Mouse (Mus musculus): ENCODE data around the gene Tex30. TPM values are rescaled to one million over a fixed set of nuclear protein-coding genes. Genes with fewer than 3 reads are reported as not detected.

The Tex30 gene
- 1 to 10 TPM; 7.8 to 9.1 TPM for total RNA-seq (2021)

DNA sequence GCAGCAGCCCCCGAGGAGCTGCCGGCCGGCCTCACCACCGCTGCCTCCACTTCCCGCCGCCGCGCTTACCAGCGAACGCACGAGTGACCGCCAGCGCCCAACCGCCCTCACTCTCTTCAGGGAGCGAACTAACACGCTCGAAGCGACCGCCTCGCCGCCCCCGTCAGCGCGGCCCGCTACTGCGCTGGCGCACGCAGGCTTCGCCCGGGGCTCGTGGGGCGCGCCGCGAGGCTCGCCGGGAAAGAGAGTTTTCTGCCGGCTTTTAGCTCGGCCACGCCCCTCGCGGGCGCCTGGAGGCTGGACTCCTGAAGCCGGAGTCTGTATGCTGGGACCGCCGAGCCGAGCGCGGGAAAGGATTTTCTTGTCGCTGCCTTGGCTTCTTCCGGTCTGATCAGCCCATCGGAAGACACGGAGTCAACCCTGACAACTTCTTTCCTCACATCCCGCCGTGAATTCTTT lies at the start of gene Tex30:
Gene Tex30 (minus strand): TSS at position 183 of the 459 bp plus-strand sequence.
- DNase-seq (ENCODE audit: extremely low spot score in 1 of 2, low spot score in 2 of 2): peak; percentile 92 to 97
- intact Hi-C loops (cut with DNase I): no loop called here

DNA sequence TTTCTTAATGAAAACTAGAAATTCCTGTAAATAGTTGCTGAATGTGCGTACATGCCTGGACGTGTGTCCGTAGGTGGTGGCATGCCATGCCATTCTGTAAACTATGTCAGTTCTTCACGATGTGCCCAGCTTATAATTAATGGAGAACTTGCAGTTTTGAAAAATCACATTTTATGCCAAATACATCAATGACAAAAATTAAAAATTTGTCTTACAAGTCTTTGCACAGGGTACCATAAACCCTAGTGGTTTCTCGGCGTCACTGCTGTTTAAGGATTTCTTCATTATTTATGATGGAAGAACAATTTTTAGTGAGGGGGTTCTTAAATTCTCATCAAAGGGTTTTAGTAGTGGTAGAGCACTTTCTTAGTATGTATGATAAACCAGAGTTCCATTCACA lies 46.5 kb upstream of the Tex30 start:
- intact Hi-C loops (cut with DNase I): loop anchor here (1.0 kb wide), 1 partner anchor 29 kb away; no protein-coding TSS in a partner anchor
- DNase-seq (ENCODE audit: extremely low spot score in 1 of 2, low spot score in 2 of 2): no peak

DNA sequence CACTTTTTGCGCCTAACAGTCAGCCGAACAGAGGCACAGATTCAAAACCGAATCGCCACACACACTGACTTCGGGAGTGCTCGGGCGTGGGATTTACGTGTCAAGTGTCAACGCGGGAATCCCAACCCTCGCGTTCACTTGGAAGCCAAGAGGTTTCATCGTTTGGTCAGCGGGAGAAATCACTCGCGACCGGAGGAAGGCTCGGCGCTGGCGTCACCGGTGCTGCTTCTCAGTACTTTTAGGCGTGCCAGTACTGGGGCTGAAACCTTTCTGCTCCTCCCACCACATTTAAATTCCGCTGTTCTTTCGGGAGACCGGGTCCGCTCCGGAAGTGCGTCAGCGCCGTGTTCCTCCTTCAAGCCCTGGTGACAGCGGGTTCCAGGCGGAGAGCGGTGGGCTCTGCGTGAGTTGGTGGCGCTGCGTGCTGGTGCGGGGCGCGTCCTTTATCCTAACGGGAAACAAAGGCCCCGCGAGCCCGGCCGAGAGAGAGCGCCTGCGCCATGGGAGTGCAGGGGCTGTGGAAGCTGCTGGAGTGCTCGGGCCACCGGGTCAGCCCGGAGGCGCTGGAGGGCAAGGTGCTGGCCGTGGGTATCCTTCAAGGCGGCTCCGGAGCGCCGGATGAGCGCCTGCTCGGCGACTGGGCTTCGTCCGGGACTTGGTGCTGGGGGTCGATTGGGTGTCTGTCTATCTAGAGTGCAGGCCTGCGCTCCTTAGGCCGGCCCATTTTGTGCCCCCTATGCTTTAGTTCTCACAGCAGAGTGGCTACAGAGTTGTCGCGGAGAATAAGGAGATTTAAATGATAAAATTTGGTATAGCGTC lies 45.5 kb upstream of the Tex30 start, which contains the start of gene Ercc5:
Gene Ercc5 (plus strand): TSS at position 182 of the 819 bp plus-strand sequence.
- intact Hi-C loops (cut with DNase I): loop anchor here (1.0 kb wide), 1 partner anchor 28 kb away; no protein-coding TSS in a partner anchor
- peak; percentile 83 to 89 for DNase-seq (ENCODE audit: extremely low spot score in 1 of 2, low spot score in 2 of 2)

DNA sequence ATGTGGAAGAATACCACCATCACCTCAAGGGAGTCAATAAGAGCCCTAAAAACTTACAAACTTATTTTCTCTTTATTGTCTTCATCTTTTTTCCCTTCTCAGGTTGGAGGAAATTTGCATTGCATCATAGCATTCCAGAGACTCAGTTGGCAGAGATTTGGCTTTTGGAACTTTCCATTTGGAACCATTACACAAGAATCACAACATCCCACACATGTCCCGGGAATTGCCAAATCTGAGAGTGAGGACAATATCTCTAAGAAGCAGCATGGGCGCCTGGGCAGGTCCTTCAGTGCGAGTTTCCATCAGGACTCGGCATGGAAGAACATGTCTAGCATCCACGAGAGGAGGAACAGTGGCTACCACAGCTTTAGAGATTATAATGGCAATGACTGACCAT lies 40.5 kb upstream of the Tex30 start:
- intact Hi-C loops (cut with DNase I): no loop called here
- no peak for DNase-seq (ENCODE audit: extremely low spot score in 1 of 2, low spot score in 2 of 2)

DNA sequence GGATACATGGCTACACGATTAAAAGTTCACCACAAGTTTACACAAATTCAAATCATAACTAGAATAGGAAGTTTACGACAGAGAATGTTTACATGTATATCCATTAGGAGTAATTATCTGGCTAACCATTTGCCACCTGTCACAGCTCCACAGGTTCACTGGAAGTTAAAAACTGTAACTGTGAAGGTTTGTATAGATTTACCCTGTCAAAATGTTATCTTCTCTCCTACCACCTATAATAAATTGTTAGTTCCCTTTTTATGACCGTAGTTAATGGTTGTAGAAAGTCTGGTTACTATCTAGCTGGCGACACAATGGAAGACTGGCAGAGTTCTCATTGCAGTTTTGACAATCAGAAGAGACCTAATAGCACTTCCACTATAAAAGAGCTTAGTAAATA lies 38.0 kb upstream of the Tex30 start:
- no peak for DNase-seq (ENCODE audit: extremely low spot score in 1 of 2, low spot score in 2 of 2)
- intact Hi-C loops (cut with DNase I): no loop called here

DNA sequence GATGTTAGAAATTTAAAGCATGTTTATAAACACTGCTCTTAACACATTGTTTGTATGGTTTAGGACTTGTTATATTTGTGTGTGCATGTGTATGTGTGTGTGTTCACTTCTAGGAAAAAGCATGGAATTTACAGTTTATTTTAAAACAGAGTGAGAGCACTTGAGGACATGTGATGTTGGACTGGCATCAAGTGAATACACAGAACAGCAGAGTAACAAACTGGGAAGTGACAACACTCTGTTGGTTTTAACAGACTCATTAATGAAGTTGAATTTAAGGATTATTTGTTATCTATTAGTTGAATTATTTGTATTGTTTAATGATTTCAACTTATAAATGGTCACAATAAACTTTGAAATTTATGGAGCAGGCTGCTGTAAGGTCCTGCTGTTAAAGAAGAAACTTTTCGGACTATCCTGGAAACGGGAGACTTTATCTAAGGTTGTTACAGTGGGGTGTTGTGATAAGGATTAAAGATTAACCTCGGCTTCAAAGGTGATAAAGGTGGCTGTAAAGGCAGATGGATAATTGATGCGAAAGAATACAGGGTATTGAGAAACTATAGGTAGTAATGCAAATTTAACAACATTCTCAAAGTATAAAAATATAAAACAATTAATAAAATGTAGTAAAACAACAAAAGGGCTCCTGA lies 27.8 kb upstream of the Tex30 start:
- no peak for DNase-seq (ENCODE audit: extremely low spot score in 1 of 2, low spot score in 2 of 2)
- intact Hi-C loops (cut with DNase I): no loop called here

DNA sequence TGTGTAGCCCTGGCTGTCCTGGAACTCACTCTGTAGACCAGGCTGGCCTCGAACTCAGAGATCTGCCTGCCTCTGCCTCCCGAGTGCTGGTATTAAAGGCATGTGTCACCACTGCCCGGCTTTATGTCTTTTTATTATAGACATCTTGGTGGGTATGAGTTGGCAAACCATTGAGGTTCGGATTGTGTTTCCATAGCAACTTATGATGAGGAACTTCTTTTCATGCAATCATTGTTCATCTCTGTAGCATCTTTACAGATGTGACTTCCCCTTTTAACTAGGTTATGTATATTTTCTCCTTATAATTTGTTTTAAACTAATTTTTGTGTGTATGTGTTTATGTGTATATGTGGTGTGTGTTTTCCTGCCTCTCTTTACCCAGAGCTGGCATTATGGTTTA lies 23.3 kb upstream of the Tex30 start:
- intact Hi-C loops (cut with DNase I): no loop called here
- no peak for DNase-seq (ENCODE audit: extremely low spot score in 1 of 2, low spot score in 2 of 2)

DNA sequence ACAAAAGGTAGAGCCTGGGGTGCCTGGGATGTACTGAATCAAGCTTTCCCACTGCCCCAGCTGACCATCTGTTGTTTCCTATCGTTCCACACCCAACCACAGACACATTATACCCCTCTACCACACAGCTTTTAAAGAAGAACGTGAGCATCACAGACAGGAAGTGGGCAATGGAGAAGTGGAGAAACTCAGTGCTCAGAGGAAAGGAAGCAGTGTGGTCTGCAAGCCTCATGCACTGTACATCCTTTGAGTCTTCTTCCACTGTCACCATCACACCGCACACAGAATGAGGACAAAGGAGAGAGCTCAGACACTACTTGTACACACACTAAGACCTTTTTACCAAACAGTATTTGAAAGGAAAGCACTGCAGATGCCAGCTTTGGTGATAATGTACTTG lies 20.0 kb upstream of the Tex30 start:
- no peak for DNase-seq (ENCODE audit: extremely low spot score in 1 of 2, low spot score in 2 of 2)
- intact Hi-C loops (cut with DNase I): no loop called here

DNA sequence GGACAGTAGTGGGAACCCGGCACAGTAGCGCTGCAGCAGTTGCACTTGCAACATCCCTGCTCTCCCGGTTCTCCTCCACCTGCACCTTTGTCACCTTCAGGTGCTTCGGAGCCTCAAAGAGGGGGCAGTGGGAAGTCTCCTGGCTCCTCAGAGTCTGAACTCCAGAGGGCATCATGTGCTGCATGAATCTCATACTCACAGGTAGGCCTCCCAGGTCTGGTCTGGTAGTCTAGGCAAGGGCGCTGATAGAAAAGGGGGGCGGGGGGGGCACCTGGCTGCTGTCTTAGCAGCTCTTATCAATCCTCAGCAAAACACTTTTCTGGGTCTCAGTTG lies 17.8 kb upstream of the Tex30 start:
- no peak for DNase-seq (ENCODE audit: extremely low spot score in 1 of 2, low spot score in 2 of 2)
- intact Hi-C loops (cut with DNase I): no loop called here

DNA sequence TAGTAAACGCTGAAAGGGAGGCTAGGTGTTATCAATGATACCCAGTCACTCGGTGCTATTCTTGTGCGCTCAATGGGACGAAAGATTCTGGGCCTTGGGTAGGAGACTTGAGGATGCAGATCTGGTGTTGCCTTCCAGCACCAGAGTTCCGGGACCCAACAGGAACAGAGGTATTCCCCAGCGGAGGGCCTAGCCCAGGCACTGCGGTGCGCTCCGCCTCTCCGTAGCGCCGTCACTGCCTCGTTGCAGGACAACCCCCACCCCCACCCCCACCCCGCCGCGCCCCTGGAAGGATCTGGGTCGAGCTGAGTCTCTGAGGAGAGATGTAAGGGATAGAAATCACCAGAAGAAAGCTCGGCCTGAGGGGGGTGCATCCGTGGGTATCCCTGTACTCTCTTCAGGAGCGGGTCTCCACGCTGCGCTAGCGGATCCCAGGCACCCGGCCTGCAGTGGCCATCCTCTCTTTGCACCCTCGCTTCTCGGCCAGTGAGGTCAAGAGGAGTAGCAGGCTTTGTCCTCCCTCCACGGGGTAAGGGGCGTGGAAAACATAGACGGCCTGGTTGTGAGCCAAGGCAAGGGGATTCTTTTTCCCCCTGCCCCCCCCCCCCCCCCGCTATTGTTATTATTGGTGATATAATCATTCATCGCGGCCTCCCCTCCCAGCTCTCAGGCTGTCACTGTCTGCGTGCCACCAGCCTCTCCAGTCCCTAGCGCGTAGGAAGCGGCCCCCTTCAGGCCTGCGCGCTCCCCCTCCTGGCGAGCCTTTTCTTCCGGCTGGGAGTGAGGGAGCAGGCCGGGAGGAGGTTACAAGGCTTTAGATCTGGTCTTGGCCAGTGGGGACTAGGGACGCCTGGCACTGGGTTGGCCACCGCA lies 17.2 kb upstream of the Tex30 start:
- intact Hi-C loops (cut with DNase I): loop anchor here (1.0 to 10.0 kb wide), 2 partner anchors 29 to 145 kb away; no protein-coding TSS in a partner anchor
- peak; percentile 60 to 90 for DNase-seq (ENCODE audit: extremely low spot score in 1 of 2, low spot score in 2 of 2)

DNA sequence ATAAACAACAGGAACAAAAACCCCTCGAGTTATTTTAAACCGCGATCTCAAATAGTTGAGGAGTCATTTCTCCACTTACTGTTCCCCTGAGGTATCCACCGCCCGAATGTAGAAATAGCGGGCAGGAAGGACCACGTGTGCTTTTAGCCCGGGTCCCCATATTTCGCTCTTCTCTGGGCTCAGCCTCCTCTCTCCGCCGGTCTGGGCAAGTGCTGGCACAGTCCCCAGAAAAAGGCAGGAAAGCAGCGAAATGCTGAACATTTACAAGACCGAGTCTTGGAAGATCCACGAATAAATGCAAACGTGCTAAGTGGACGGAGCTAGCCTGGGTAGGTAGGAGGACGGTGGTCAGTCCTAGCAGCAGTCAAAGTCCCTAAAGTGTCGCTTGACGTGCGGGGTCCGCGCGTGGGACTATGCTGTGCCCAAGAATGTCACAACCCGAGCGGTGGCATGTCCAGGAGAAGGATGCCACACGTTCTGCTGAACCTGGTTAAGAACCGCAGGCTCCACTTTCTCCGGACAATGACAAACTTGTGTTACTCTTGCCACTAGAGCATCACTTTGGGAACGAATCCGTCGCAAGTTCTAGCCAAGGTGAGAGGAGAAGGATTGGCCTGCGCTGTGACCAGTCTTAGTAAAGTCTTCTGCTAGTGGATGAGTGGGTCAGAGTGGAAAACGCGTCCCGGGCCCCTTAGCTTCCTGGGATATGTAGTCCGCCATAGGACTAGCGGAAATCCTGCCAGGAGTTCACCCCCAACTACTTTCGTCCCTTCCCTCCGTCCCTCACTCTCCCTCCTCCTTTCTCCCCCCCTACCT lies 16.2 kb upstream of the Tex30 start, which contains the start of the genes Kdelc1 and Bivm:
Gene Kdelc1 (minus strand): TSS at position 570 of the 816 bp plus-strand sequence.
Gene Bivm (plus strand): TSS at position 719 of the 816 bp plus-strand sequence.
- peak; percentile 92 to 94 for DNase-seq (ENCODE audit: extremely low spot score in 1 of 2, low spot score in 2 of 2)
- intact Hi-C loops (cut with DNase I): loop anchor here (1.0 to 10.0 kb wide), 2 partner anchors 30 to 144 kb away; no protein-coding TSS in a partner anchor

DNA sequence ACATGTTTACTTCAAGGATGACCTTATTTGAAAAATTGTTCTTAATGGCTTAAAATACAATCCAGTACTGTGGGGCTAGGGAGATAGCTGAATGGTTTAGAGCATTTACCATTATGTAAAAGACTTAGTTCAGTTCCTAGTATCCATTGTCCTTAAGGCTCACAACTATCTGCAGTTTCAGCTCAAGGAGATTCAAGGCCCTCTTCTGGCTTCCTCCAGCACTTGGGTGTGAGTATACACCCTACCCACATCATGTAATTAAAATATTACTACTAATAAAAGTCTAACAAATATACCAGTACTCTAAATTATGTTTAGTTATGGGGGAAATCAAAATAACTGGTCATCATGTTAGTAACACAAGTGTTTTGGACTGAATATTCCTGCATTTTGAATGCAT lies 15.3 kb upstream of the Tex30 start:
- no peak for DNase-seq (ENCODE audit: extremely low spot score in 1 of 2, low spot score in 2 of 2)
- intact Hi-C loops (cut with DNase I): loop anchor here (10.0 kb wide), 1 partner anchor 143 kb away; no protein-coding TSS in a partner anchor

DNA sequence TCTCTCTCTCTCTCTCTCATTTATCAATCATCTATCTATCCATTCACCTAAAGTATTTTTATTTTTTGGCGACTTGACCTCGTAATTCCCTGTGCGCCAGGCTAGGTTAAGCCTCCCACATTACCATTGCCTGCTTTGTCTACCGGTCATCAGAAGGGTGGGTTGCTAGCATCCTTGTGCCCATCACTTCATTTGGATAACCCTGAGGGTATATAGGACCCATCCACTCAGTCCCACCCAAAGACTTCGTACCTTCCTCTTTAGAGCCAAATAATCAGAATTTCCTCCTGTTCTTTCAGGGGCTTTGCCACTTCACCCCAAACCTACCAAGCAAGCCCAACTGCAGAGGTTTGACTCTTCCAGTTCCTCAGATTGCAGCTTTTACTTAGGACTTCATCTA lies 698 bp upstream of the Tex30 start:
- no peak for DNase-seq (ENCODE audit: extremely low spot score in 1 of 2, low spot score in 2 of 2)
- intact Hi-C loops (cut with DNase I): no loop called here

DNA sequence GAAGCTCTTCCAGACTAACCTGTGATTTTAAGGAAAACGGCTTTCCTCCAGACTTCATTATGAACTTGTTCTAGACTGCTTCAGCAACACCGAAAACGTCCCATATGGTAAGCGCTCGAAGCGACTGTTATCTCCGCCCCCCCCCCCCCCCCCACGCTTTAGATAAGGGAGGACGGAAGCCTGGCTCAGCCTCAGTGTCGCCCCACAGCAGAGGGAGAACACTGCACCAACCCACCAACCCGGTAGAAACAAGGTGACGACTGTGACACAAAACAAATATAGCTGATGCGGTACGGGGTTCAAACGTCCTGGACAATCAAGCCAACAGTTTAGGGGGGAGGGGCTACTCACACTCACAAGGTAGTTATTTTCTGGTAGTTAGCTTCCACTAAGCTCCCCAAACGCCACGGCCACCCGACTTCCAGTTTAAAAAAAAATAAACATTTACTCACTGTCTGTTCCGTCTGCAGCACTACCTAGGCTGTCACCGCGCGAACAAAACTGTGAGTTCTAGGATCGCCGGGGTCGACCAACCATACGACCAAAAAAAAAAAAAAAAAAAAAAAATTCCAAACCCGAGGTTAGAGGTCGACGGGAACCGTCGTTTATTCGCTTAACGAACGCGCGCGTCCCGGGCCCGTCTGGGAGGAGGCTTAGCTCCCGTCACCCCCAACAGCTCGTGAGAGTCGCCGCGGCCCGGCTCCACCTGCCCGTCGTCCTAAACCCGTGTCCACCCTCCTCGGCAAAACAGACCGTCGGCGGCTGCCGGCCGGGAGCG lies 604 bp downstream of the Tex30 start:
- intact Hi-C loops (cut with DNase I): no loop called here
- DNase-seq (ENCODE audit: extremely low spot score in 1 of 2, low spot score in 2 of 2): peak; percentile 10 to 29

DNA sequence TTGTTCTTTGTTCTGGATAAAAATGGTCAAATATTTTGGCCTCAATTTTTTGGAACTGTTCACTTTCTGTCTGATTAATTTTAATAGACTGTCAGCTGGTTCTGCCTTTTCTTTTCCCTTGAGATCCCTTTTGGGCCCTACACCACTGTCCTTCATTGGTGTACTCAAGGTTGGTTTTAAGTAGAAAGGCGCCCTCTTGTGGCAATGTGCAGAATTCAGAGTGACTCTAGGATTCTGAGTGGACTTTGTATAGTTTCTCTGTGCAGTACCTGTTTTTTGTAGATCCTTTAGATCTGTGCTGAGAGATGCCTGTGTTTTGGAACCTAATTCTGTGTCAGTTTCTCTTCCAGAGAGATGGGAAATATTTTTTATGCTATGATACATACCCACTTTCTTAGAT lies 37.6 kb downstream of the Tex30 start:
- intact Hi-C loops (cut with DNase I): no loop called here
- DNase-seq (ENCODE audit: extremely low spot score in 1 of 2, low spot score in 2 of 2): peak; percentile 37 to 40

DNA sequence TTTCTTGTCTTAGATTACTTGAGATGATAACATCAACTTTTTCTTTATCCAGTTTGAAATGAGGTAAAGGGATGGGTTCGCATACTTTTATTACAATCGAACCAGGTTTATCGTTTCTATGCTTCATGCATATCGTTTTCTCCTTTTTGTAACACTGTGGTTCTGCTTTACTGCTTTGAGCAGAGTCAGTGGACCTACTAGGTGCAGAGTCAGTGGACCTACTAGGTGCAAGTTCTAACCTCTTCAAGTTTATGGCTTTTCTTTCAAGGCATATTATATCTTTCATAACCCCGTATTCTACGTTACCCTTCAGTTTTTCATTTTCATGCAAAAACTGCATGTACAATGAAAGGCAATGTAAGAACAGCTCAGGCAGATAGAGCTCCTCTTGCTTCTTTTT lies 38.8 kb downstream of the Tex30 start:
- no peak for DNase-seq (ENCODE audit: extremely low spot score in 1 of 2, low spot score in 2 of 2)
- intact Hi-C loops (cut with DNase I): no loop called here

DNA sequence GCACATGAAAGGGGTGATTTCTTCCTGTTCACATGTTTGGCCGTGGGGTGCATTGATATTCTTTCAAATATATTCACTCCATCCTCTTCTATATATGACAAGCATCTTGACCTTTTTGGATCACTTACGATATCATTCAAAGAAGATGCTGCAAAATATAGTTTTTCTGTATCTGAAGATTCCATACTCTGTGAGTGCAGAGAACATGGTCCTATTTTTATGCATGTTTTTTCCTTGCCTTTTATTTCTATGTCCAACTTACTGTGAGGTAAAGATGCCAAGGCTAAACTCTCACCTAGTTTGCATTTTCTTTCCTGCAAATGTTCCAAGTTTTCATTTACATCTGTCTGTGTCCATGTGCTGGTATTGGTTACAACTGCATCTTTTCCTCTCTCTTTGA lies 40.4 kb downstream of the Tex30 start, which contains the start of gene Gm8251:
Gene Gm8251 (minus strand): TSS at position 101 of the 400 bp plus-strand sequence.
- intact Hi-C loops (cut with DNase I): no loop called here
- DNase-seq (ENCODE audit: extremely low spot score in 1 of 2, low spot score in 2 of 2): no peak

Measured in left cerebral cortex, postnatal 10 days (tissue).